Mouse (Mus musculus) forebrain, embryonic 13.5 days (tissue): Measurements from ENCODE around the gene Kcnab1. TPM values are rescaled to one million over a fixed set of nuclear protein-coding genes. Genes with fewer than 3 reads are reported as not detected.

Source experiments
- ATAC-seq: fragments of 200-750 bp; cut with Nextera tagmentation; 2 replicates; pipeline ENCODE4 v1.8.0; 2017
- H3K27ac ChIP-seq: fragments of 300-500 bp; sonication (generic); 2 replicates; pipeline ENCODE4 v1.5.1; 2015; ENCODE audit warnings: inconsistent platforms, mild to moderate bottlenecking, moderate library complexity
- H3K27me3 ChIP-seq: fragments of 300-500 bp; sonication (generic); 2 replicates; pipeline ENCODE4 v1.6.1; 2015; ENCODE audit warnings: mild to moderate bottlenecking, inconsistent platforms
- H3K36me3 ChIP-seq: fragments of 300-500 bp; sonication (generic); 2 replicates; pipeline ENCODE4 v1.6.1; 2015; ENCODE audit warnings: mild to moderate bottlenecking, inconsistent platforms; ENCODE audit not compliant: poor library complexity, severe bottlenecking
- H3K4me1 ChIP-seq: fragments of 300-500 bp; sonication (generic); 2 replicates; pipeline ENCODE4 v1.6.1; 2015; ENCODE audit warnings: inconsistent platforms
- H3K4me2 ChIP-seq: fragments of 300-500 bp; sonication (generic); 2 replicates; pipeline ENCODE4 v1.6.1; 2015; ENCODE audit warnings: inconsistent platforms, mild to moderate bottlenecking, moderate library complexity
- H3K4me3 ChIP-seq: fragments of 300-500 bp; sonication (generic); 2 replicates; pipeline ENCODE4 v1.5.1; 2015; ENCODE audit warnings: mild to moderate bottlenecking, inconsistent platforms
- H3K9ac ChIP-seq: fragments of 300-500 bp; sonication (generic); 2 replicates; pipeline ENCODE4 v1.6.1; 2015; ENCODE audit warnings: mild to moderate bottlenecking, inconsistent platforms
- H3K9me3 ChIP-seq: fragments of 300-500 bp; sonication (generic); replicated peaks from 2 replicates; pipeline ENCODE4 v1.6.1; 2016; ENCODE audit warnings: inconsistent platforms
- WGBS: fragments of 180-500 bp; shearing (Covaris S2); methylation state at CpG from one replicate; pipeline ENCODE4 v1.1.7; 2015; 5-methylcytosine and 5-hydroxymethylcytosine counted together
- polyA plus RNA-seq: library from polyadenylated mRNA; unstranded; fragments of >200 nt; fragmentation: Nextera tagmentation; extraction: Ambion mirVana; gene quantifications from 2 replicates; pipeline ENCODE4 v1.2.1, GENCODE M21; 2015

Kcnab1 gene
- polyA plus RNA-seq, 1 experiment from 2014 or later = 2.8 TPM

GRCm38 (mm10) chr3:65138739-65139138 lies 29.6 kb downstream of the Kcnab1 start:
- Histone ChIP-seq H3K4me3 (no peak overlapping the region), H3K36me3 (no peaks in the 10 kb centered on the region), H3K27me3 (no peaks in the 10 kb centered on the region), H3K4me2 (no peak overlapping the region), H3K27ac (no peak overlapping the region), H3K4me1 (no peaks in the 10 kb centered on the region), H3K9me3 (no peaks in the 10 kb centered on the region), H3K9ac (no peak overlapping the region)
- 86% methylated on average over 3 of the region's 3 CpGs for WGBS
- no peak for ATAC-seq

DNA sequence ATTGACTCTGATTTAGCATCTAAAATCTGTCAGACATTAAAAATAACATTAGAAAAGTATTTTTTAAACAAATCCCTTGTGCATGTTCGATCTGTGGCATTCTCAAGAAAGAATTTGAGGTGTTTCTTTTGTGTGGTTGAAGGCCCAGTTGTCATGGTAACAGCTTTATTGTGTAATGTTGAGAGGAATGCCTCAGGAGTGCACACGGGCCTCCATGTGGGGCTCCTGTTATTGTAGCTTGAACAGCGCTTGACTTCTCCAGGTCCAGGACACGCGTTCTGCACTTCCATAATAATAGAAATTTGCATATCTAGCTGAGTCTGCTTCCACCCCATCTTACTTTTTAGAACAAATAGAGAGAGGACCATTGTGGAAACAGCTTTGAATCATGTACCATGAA lies 36.0 kb downstream of the Kcnab1 start:
- Histone ChIP-seq H3K9ac (no peak overlapping the region), H3K4me3 (no peak overlapping the region), H3K36me3 (no peaks in the 10 kb centered on the region), H3K9me3 (no peaks in the 10 kb centered on the region), H3K27me3 (no peaks in the 10 kb centered on the region), H3K4me1 (no peaks in the 10 kb centered on the region), H3K27ac (no peak overlapping the region), H3K4me2 (no peak overlapping the region)
- peak; percentile 58; the same call in 1 of the 2 replicates for ATAC-seq
- 9% methylated on average over 5 of the region's 5 CpGs for WGBS

DNA sequence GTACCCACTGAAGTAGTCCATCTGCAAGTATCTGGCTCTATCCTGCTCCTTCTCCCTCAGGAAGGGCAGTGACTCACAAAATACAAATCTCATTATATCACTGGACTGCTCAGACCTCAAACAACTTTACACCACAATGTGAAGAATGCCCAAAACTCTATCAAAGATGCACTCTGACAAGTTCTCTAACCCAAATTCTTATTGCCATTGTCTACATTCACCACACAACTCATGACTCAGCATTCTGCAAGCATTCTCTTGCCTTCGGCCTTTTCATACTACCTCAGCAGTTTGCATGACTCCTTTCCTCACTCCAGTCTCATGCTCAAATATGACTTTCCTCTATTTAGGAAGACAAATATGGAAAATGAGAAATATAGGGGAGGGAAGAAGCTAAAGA lies 42.6 kb downstream of the Kcnab1 start:
- WGBS = 75% methylated on average over 1 of the region's 1 CpGs
- Histone ChIP-seq H3K27ac (no peak overlapping the region), H3K9ac (no peak overlapping the region), H3K4me1 (no peaks in the 10 kb centered on the region), H3K9me3 (no peaks in the 10 kb centered on the region), H3K4me2 (no peak overlapping the region), H3K36me3 (no peaks in the 10 kb centered on the region), H3K4me3 (no peak overlapping the region), H3K27me3 (no peaks in the 10 kb centered on the region)
- no peak for ATAC-seq

- Histone ChIP-seq H3K27ac (no peak overlapping the region), H3K27me3 (no peaks in the 10 kb centered on the region), H3K36me3 (no peaks in the 10 kb centered on the region), H3K4me3 (no peak overlapping the region), H3K9ac (no peak overlapping the region), H3K9me3 (no peaks in the 10 kb centered on the region), H3K4me1 (no peaks in the 10 kb centered on the region), H3K4me2 (no peak overlapping the region)
- peak; percentile 19; the same call in 1 of the 2 replicates for ATAC-seq
- 72% methylated on average over 5 of the region's 5 CpGs for WGBS
Observed at GRCm38 (mm10) chr3:65172964-65173363, 63.8 kb downstream of the Kcnab1 start.

GRCm38 (mm10) chr3:65174564-65174963 lies 65.4 kb downstream of the Kcnab1 start:
- Histone ChIP-seq H3K4me1 (no peaks in the 10 kb centered on the region), H3K9ac (no peak overlapping the region), H3K36me3 (no peaks in the 10 kb centered on the region), H3K4me2 (no peak overlapping the region), H3K27ac (no peak overlapping the region), H3K4me3 (no peak overlapping the region), H3K27me3 (no peaks in the 10 kb centered on the region), H3K9me3 (no peaks in the 10 kb centered on the region)
- ATAC-seq = 0 out of 2 replicates have a peak, but pooled peaks have one; percentile 38
- 80% methylated on average over 12 of the region's 12 CpGs for WGBS

- WGBS = 83% methylated on average over 4 of the region's 4 CpGs
- no peak overlapping the region for H3K4me2 ChIP-seq
- no peak overlapping the region for H3K9ac ChIP-seq
- H3K4me3 ChIP-seq = no peak overlapping the region
- no peaks in the 10 kb centered on the region for H3K27me3 ChIP-seq
- no peaks in the 10 kb centered on the region for H3K9me3 ChIP-seq
- H3K36me3 ChIP-seq = no peaks in the 10 kb centered on the region
- ATAC-seq = no peak
- H3K27ac ChIP-seq = no peak overlapping the region
- no peaks in the 10 kb centered on the region for H3K4me1 ChIP-seq
Observed at GRCm38 (mm10) chr3:65175819-65176218, 66.6 kb downstream of the Kcnab1 start.

DNA sequence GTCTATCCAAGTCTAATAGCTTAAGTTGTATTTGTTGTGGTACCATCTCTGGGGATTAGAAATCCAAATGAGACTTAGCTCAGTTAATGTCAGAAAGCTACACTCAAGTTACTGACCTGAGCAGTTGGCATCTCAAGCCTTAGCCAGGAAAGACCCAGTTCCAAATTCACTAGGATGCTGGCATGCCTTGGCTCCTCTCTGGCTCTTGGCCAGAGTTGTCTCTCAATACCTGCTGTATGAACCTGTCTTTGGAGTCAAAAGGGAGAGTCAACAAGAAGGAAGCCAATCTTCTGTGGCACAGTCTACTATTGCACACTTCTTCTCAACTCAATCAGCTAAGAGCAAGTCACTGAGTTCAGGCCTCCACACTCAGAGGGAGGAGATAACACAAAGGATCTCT lies 67.7 kb downstream of the Kcnab1 start:
- Histone ChIP-seq H3K4me1 (no peaks in the 10 kb centered on the region), H3K36me3 (no peaks in the 10 kb centered on the region), H3K9ac (no peak overlapping the region), H3K27ac (no peak overlapping the region), H3K9me3 (no peaks in the 10 kb centered on the region), H3K4me2 (no peak overlapping the region), H3K27me3 (no peaks in the 10 kb centered on the region), H3K4me3 (no peak overlapping the region)
- ATAC-seq = no peak

DNA sequence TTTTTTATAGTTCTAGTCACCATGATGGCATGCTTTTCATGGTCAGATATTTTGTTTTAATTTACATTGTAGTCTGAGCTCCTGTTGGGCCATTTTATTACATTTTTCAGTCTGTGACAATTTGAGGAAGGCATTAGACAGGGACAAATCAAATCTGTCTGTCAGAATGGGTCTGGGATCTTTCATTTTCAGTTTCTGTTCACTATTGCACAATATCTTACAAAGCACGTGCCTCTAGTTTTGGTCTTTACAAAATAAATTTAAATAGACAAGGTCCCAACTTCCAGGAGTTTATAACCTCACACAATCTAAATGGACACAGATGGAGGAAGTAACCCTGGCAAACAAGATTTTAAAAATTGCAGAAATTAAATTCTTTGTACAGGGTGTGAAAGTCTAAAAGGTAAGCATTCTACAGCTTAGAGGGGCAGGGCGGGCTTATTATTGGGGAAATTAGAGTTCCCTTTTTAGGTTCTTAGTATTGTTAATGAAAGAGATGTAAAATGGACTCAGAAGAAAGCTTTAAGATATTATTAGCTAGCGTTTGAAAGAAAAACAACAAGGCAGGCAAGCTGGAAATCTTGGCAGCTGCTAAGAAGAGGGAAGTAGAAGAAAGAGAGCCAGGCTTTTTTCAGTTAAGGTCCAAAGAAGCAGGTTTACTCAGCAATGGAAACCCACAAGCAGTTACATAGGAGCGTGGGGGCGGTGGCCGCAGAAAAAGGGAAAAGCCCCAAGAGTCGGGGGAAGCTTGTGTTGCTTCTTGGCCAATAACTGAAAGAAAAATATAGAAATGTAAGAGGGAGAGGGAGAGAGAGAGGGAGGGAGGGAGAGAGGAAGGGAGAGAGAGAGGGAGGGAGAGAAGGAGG lies 78.9 kb downstream of the Kcnab1 start:
- Histone ChIP-seq H3K4me1 (no peaks in the 10 kb centered on the region), H3K27me3 (no peaks in the 10 kb centered on the region), H3K36me3 (no peaks in the 10 kb centered on the region), H3K9ac (no peak overlapping the region), H3K9me3 (no peaks in the 10 kb centered on the region), H3K4me2 (no peak overlapping the region), H3K27ac (no peak overlapping the region), H3K4me3 (no peak overlapping the region)
- WGBS = 50% methylated on average over 7 of the region's 7 CpGs
- no peak for ATAC-seq

DNA sequence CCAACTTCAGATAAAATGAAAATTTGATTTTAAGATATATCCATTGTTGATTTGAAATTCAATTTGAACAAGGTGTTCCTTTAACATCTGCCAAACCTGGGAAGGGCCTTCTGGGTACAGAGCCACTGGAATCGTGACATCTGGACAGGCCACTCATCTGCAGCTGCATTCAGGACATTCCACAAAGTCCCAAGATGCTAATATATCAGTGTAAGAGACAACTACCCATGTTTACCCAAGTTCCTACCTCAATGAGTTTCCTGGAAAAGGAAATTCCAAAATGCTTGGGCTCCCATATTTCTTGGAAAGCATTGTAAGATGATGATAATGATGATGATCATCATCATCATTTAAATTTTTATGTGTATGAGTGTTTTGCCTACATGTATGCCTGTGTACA lies 91.4 kb downstream of the Kcnab1 start:
- H3K27me3 ChIP-seq = no peaks in the 10 kb centered on the region
- no peak overlapping the region for H3K4me3 ChIP-seq
- H3K4me1 ChIP-seq = 0 out of 2 replicates have a peak, but pooled peaks cover 3% of the 10 kb centered on the region
- 94% methylated on average over 1 of the region's 1 CpGs for WGBS
- no peaks in the 10 kb centered on the region for H3K36me3 ChIP-seq
- H3K4me2 ChIP-seq = no peak overlapping the region
- no peak overlapping the region for H3K9ac ChIP-seq
- H3K9me3 ChIP-seq = no peaks in the 10 kb centered on the region
- H3K27ac ChIP-seq = no peak overlapping the region
- ATAC-seq = no peak

DNA sequence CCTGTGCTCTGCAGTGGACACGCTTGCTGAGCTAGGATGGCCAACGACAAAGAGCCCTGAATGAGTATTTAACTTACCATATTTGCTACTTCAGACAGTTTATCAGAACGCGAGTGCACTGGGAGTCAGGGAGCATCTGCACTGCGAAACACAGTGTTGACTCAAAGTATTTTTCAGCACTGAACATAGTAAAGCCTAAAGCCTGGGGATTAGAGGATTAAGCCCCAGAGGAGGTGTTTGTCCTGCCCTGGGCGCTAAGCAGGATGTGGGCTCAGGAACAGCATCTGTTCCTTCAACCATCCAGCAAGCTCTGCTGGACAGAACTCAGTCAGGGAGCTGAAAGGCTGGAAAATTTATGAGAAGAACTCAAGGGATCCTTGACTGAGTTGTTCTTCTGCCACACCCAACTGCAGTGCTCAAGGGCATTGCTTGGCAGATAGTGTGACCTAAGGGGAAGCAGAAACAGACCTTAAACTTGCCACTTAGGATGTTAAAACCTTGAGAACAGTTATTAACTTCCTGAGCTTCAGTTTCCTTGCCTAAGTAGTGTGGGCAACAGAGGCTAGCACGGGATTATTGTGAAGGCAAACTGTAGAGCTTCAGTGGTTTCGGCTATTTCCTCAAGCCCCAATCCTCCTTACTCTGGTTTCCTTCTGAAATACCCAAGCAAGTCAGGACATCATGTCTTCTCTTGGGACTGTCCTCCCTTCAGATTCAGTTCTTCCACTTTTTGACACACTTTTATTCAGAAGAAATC lies 94.4 kb downstream of the Kcnab1 start:
- WGBS = 53% methylated on average over 8 of the region's 8 CpGs
- Histone ChIP-seq H3K9me3 (no peaks in the 10 kb centered on the region), H3K27ac (no peak overlapping the region), H3K27me3 (no peaks in the 10 kb centered on the region), H3K9ac (no peak overlapping the region), H3K4me2 (no peak overlapping the region), H3K4me1 (0 out of 2 replicates have a peak, but pooled peaks cover 6% of the 10 kb centered on the region), H3K36me3 (no peaks in the 10 kb centered on the region), H3K4me3 (no peak overlapping the region)
- ATAC-seq = no peak

DNA sequence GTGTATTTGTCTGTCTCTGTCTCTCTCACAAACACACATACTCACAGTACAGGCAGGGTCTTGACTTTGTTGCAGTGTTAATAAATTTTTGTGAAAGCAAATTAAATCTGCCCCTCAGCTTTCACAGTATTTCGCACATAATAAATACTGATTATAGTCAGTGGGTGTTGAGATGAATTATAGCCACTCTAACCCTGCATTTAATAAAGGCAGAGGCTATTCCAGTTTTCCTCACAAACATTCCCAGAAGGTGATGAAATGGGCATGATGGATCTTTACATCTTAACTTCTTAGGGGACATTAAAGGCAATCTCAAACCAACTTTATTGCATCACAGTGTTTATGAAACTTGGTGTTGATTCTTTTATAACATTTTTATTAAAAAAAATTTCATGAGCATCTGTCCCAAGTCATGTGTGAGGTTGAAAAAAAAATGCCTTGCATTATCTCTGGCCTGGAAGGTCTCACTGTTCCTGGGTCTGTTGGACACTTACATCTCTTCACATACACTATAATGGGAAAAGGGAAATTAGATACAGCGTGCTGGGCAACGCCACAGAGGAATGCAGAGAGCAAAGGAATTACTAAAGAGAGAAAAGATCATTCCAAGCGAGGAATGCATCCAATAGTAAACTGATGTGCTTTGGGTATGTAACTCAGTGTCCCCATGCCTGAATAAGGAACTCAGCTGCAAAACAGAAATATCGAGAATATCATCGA lies 95.3 kb downstream of the Kcnab1 start:
- WGBS = 65% methylated on average over 6 of the region's 6 CpGs
- no peaks in the 10 kb centered on the region for H3K9me3 ChIP-seq
- no peak for ATAC-seq
- no peak overlapping the region for H3K4me2 ChIP-seq
- no peak overlapping the region for H3K9ac ChIP-seq
- 0 out of 2 replicates have a peak, but pooled peaks cover 6% of the 10 kb centered on the region for H3K4me1 ChIP-seq
- H3K36me3 ChIP-seq = no peaks in the 10 kb centered on the region
- no peak overlapping the region for H3K27ac ChIP-seq
- no peaks in the 10 kb centered on the region for H3K27me3 ChIP-seq
- no peak overlapping the region for H3K4me3 ChIP-seq

DNA sequence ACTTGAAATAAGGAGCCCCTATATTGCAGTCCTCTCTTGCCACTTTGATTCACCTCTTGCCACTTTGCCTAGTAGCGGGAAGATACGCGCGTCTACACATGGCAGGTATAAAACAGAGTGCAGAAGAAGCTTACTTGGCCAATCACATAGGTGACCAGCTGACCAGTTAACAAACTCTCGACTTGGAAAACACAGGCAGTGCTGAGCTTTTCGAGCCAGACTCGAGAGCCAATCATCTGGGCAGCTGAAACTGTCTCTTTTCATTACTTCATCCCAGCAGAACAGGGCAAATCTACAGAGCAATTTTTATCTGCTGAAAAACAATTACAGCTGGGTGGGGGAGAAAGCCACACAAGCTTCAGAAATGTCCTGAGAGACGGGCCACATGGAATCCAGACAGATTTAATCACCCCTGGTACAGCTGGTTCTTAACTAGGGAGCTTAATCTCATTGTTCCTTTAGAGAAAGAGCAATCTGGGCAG lies 96.4 kb downstream of the Kcnab1 start:
- Histone ChIP-seq H3K36me3 (no peaks in the 10 kb centered on the region), H3K9ac (no peak overlapping the region), H3K27ac (no peak overlapping the region), H3K27me3 (no peaks in the 10 kb centered on the region), H3K4me2 (no peak overlapping the region), H3K4me1 (0 out of 2 replicates have a peak, but pooled peaks cover 6% of the 10 kb centered on the region), H3K9me3 (no peaks in the 10 kb centered on the region), H3K4me3 (no peak overlapping the region)
- WGBS = 49% methylated on average over 8 of the region's 8 CpGs
- ATAC-seq = peak; percentile 16; the same call in 1 of the 2 replicates
